Mouse (Mus musculus) heart, postnatal 36 days (tissue): ENCODE data around the gene Lgr4. TPM values are rescaled to one million over a fixed set of nuclear protein-coding genes. Genes with fewer than 3 reads are reported as not detected.

Experiments used
- DNase-seq, 2 experiments: peaks; one replicate each; pipeline ENCODE4 v3.0.0; 2021 to 2022
- intact Hi-C: fragments of 180-260 bp; cut with DNase I; formaldehyde crosslinking; loops from one replicate; pipeline ENCODE4 v1.15.1; 2025
- total RNA-seq, 2 experiments: library from RNA; stranded (reverse); gene quantifications; 2 replicates each; pipeline ENCODE4 v1.2.3; 2021

Lgr4 gene
- total RNA-seq, 2 experiments from 2014 or later: 26.3 TPM

DNA sequence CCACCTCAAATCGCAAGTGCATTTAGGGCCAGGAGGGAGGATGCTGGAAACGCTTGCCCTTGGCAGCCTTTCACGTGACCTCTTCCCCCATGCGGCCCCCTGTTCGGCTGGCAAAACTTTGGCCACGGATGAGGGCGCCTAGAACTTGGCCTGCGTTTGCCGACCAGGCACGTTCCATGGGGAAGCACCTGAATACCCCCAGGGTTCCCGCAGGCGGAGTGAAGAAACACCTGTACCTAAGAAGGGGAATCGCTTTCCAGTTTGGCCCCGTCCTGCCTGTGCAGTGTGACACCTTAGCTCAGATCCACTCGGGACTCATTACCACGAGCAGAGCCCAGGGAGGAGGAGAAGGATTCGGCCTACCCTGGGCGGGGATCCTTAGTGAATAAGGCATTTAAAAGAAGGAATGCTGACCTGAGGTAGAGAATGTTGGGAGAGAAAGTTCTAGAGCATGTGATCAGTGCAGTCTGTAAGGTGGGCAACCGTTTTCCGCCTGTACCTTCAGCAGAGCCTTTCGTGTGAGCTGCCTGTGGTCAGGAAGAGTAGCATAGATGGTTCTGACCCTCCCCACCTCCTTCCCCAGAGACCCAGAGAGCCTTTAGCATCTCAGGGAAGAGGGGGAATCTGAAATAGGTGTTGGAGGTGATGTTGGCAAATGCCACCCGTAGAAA is 1.3 kb downstream of the Lgr4 start:
- peak in 1 of 2 experiments; percentile 34 for DNase-seq
- intact Hi-C loops: loop anchor here (2.0 to 5.0 kb wide), 4 partner anchors 54 to 144 kb away; partner anchors contain the start of gene Ccdc34

GRCm38 (mm10) chr2:109920471-109920870 is 3.0 kb downstream of the Lgr4 start:
- intact Hi-C loops: no loop called here
- no peak for DNase-seq

DNA sequence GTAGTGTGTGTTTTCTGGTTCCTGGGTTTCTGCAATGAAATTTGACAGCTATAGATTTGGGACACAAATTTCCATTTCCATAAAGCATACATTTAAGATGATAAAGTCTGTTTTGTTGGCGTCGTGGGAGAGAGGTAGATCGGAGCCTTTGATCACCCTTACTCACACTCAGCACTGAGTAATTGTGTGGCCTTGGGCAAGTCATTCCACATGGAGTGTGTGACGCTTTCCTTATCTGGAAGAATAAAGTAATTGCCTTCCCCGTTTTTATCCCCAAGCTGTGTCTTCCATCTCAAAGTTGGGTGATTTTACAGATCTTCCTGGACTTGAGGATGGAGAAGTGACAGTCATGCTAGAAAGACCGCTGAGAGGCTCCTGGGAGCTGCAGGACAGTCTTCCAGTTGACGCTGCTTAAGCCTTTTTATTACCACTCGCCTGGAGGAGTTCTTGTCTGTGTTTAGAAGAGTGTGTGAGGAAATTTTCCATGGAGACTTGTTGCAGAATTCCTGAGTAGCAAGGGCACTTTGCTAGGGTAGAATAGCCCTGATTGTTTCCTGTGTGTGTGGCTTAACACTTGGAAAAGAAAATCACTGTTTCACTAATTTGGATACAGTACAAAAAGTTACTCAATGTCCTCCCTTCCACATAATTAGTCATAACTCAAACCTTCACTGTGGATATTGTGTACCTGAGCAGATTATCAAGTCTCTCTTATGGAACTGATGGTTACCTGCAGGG is 4.0 kb downstream of the Lgr4 start:
- intact Hi-C loops: no loop called here

GRCm38 (mm10) chr2:109922306-109922705 is 4.9 kb downstream of the Lgr4 start:
- intact Hi-C loops: no loop called here
- no peak for DNase-seq

More for the DNA sequence above, 4.0 kb downstream of the Lgr4 start:
- DNase-seq: no peak

GRCm38 (mm10) chr2:109923031-109923430 is 5.6 kb downstream of the Lgr4 start:
- intact Hi-C loops: no loop called here

GRCm38 (mm10) chr2:109923945-109924344 is 6.5 kb downstream of the Lgr4 start:
- no peak for DNase-seq
- intact Hi-C loops: no loop called here

More at GRCm38 (mm10) chr2:109923031-109923430, 5.6 kb downstream of the Lgr4 start:
- no peak for DNase-seq

- no peak for DNase-seq
- intact Hi-C loops: no loop called here
Observed at GRCm38 (mm10) chr2:109926984-109927383, 9.5 kb downstream of the Lgr4 start.

- intact Hi-C loops: no loop called here
- no peak for DNase-seq
Observed at GRCm38 (mm10) chr2:109927446-109927845, 10.0 kb downstream of the Lgr4 start.

- no peak for DNase-seq
- intact Hi-C loops: no loop called here
Observed at GRCm38 (mm10) chr2:109927876-109928275, 10.4 kb downstream of the Lgr4 start.

DNA sequence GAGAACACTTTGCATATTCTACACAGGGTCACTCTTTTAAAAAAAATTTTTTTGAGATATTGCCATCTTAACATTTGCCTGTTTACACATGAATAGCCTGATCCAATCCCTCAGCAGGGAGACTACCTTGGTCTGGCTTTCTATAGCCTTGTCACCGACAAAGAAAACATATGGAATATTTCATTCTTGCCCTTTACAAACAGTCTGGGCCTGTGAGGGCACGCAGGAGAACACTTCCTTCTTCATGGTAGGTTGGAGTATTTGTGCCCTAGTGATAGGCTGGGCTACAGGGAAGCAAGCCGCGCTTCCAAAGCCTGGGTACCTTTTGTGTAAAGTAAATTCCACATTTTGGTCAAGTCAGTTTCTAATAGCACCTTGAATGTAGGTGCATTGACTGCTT is 11.3 kb downstream of the Lgr4 start:
- DNase-seq: no peak
- intact Hi-C loops: no loop called here

- no peak for DNase-seq
- intact Hi-C loops: no loop called here
Observed at GRCm38 (mm10) chr2:109929256-109929655, 11.8 kb downstream of the Lgr4 start.

GRCm38 (mm10) chr2:109930366-109930765 is 12.9 kb downstream of the Lgr4 start:
- intact Hi-C loops: no loop called here
- no peak for DNase-seq

- intact Hi-C loops: no loop called here
- no peak for DNase-seq
Observed at GRCm38 (mm10) chr2:109930771-109931170, 13.3 kb downstream of the Lgr4 start.

DNA sequence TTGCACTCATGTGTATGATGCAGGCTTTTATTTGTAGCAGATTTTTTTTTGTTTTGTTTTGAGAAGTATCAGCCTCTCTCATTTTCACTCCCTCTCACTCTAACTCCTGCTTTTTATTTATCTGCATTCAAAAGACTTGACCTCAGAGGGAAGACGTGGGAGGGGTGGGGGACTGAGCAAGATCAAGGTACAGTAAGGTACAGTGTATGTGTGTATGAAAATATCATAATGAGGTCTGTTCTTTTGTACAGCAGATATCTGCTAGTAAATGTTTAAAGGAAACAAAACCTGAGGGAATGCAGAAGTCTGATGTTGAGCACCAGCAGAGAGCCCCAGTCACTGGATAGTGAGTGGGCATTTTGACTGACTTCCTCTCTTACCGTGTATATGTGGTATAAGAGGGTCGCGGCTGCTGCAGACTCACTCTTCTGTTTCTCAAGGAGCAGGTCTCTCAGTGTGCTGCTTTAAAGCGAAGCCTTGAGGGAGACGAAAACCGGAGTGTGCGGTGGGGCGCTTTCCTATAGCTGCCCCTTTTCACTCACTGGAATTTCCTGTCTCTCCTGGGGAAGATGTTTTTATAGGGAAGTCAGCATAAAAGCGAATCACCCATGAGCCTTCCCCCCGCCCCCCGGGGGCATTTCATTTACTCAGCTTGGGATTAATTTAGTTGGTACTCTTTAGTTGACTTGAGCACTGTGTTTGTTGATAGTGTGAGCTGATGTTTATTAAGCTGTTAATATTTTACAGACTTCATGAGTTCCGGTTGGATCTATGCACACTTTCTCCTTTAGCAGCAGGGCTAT is 14.7 kb downstream of the Lgr4 start:
- no peak for DNase-seq
- intact Hi-C loops: no loop called here

DNA sequence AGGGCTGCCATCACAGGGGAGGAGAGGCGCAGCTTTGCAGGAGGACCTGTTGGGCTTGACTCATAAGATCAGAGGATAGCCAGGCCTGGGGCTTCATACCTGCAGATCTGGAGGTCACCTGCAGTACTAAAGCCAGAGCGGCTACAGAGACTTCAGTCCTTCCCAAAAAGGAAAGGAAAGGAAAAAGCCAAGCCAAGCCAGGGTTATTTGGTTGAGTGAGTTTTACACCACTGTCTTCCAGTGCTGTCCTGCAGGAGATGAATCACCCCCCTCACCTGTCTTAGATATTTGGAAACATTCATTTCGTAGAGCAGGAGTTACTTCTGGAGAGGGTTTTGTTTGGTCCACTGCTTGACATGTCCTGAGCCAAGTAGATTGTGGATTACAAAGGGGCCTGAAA is 15.7 kb downstream of the Lgr4 start:
- no peak for DNase-seq
- intact Hi-C loops: no loop called here

DNA sequence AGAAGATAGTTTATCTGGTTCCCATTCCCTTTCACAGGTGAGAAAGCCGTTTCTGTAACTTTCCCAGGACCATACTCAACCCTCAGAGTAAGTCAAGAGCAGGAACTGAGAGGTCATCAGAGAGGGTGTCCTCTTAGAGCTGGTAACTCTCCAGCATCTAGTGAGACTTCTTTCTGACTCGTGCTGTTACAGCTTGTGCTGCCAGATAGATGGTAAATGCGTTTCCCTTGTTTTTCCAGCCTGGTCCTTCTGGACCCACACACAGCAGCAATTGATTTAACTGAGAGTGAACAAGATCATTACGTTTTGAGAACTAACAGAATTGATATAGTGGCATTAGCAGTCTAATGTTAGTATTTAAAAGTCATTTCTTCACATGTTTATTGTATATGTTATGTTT is 16.6 kb downstream of the Lgr4 start:
- no peak for DNase-seq
- intact Hi-C loops: no loop called here

DNA sequence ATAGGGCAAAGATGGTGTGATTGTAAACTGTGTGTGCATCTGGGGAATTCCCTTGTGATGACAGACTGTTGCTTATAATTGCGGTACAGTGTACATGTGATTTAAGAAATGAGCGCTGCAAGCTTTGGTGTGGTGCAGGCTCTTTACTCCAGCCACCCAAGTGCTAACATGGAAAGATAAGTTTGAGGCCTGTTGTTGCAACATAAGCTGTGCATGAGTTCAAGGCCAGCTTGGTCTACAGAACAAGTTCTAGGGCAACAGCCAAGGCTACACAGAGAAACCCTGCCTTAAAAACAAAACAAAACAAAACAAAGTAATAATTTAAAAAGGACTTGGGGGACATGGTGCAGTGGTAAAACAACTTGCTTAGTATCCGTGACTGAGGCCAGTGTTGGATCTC is 17.7 kb downstream of the Lgr4 start:
- DNase-seq: no peak
- intact Hi-C loops: no loop called here

GRCm38 (mm10) chr2:109935754-109936409 is 18.4 kb downstream of the Lgr4 start:
- DNase-seq: no peak
- intact Hi-C loops: no loop called here

- intact Hi-C loops: no loop called here
- DNase-seq: no peak
Observed at GRCm38 (mm10) chr2:109936410-109936755, 18.9 kb downstream of the Lgr4 start.

GRCm38 (mm10) chr2:109941973-109942444 is 24.6 kb downstream of the Lgr4 start:
- intact Hi-C loops: no loop called here
- DNase-seq: no peak
